Mouse (Mus musculus): ENCODE measurements at regions not wholly inside any gene's neighbourhood (a gene's known extent, or its start where the extent isn't known, plus 50 kb on each side); places are given as distances from the start of the nearest gene placed in this dataset.

DNA sequence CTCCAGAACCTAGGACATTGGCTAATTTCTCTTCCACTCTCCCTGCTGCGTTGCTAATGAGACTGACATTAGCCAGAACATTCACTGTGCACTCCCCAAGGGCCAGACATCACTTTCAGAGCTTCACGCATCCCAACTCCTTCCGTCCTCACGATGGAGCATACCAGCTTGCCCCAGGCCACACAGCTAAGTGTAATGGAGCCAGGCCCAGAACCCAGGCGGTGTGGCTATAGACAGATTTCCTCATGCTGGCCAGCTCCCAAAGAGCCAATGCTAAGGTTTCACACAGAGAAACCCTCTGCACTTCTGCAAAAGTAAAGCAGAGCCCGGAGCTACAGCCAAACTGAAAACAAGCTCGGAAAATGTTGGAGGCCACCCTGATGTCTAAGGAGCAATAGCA is 139.1 kb downstream of the Vegfa start:
- no peak for DNase-seq (ENCODE audit: low spot score in 2 of 2)

DNA sequence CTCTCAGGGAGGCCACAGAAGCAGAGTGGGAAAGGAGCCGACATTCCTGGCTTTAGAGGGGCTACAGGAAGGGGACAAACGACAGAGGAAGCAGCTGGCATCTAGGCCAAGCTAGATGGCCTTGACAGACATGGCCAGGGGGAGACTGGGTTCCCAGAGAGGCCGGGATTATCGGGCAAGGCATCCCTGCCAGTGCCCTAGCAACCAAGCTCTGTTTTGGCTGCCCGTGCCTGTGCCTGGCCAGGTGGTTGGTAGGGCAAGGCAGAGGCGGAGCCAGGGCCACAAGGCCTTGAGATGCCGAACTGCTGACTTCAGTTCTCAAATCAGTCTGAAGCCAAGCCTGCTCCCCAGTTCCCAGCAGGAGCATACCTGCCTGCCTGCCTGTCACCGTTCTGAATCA is 142.7 kb downstream of the Vegfa start:
- DNase-seq (ENCODE audit: low spot score in 2 of 2), result no peak

DNA sequence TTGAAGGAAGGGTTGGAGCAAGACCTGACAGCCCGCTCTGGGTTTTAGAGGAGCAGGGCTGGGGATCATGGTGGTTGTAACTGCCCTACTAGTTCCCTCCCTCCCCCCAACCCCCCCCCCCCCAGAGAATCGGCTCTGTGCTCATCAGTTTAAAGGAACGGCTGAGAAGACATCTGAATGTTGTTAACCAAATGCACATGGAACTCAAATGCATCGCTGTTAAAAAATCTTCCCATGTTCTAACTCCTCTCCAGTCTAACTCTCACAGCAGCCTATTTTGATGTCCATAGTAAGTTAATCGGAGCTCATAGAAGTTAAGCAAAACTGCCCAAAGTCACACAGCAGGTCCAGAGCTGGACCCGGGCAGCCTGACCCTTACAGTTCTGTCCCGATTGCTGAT is 143.1 kb downstream of the Vegfa start:
- no peak for DNase-seq (ENCODE audit: low spot score in 2 of 2)

DNA sequence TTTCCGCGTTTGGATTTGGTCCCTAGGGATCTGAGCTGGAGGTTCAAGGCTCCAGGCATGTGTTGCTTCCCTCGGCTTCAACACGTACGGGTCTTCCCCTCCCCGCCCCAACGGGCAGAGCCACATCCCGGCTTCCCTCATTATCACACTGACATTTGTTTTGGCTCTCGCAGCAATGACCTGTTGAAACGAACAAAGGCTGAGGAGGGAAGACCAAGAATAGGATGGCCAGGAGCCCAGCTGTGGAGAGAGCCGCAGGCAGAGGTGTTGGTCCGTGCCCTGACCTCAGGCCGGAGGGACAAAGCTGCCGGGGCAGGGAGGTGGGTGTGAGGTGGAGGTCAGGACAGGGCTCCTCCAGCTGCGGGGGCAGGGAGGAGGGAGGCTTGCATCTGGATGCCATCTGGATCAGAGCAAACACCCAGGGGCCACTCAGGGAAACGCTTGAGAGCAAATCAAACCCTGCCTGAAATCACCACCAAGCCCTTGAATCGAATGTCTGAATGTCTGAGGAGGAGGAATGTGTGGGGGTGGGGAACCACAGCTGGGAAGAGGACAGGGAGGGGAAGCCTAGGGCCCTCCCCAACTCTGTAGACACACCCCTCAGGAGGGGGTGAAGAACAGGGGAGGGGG is 145.6 kb downstream of the Vegfa start:
- no peak for DNase-seq (ENCODE audit: low spot score in 2 of 2)

DNA sequence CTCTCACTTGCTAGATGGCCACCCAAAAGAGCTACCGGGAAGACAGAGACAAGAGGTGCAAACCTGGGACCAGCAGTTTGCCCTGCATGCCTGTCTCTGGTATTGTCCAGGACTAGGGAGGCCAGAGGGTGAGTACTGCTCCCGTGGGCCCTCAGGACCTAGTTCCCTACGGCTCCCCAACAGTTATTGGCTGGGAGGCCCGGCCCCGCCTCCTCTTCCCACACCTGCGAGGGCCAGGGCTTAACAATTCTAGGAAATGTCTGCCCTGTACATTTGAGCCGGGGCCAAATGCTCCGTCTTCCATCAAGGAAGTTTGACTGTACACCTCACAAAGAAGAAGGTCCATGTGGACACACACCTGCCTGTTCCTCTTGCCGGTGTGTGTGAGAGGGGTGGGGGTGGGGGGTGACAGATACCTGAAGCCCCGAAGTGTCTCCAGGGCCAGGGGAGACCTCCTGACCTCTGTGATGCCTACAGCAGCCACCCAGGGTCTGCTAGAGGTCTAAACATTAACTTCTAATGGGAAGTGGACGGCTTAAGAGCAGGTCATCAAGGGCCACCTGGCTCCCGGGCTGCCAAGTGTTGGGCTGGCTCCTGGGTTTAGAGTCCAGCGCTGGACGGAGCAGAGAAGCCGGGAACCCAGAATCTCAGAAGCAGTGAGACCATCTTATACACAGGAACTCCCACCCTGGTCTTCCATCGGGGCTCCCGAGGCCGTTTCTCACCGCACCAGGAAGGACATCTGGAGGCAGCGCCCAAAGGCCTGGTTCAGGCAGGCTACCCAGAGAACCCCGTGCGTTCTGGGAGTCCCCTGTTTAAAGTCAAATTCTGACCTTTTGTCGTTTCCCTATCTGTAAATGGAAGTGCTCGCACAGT is 146.5 kb downstream of the Vegfa start:
- DNase-seq (ENCODE audit: low spot score in 2 of 2), result no peak

DNA sequence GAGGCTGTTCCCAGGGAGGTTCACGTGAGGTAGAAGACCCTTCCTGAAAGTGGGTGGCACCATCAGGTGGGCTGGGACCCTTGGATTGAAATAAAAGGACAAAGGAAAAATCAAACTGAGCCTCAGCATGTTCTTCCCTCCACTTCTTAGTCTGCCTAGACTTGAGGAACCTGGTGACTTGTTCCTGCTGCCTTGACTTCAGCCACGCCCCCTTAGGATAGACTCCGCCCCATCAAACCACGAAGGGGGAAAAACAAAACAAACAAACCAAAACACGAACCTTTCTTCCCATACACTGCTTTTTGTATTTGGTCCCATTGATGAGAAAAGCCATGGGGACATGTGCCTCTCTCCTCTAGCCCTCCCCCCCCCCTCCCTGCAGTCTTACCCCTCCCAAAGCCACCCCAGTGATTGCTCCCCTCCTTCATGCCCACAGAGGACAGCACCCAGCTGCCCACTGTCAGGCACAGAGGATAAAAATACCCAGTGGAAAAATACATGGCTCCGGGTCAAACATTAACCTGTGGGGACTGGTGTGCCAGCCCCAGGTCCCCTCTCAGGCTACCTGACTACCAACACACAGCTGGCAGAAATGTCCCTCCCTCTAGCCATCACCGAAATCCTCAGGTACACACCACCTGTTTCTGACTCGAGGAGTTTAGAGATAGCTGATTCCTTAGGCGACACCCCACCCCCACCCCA is 148.0 kb downstream of the Vegfa start:
- DNase-seq (ENCODE audit: low spot score in 2 of 2), result no peak

DNA sequence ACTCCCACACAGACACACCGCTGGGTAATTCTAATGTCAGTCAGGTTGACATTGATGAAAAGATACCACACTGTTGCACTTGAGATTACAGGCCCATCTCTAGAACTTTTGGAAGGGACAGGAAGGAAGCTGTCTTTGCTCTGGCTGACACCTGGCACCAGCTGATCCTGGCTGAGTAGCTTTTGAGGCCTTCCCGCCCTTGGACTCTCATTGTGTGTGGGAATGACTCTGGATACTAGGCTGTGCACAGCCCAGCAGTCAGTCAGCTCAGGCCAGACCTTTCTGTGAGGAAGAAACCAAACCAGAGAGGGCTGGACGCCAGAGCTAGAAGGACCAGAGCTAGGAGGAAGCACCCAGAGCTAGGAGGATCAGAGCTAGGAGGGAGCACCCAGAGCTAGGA is 149.0 kb upstream of the 1600014C23Rik start:
- no peak for DNase-seq (ENCODE audit: low spot score in 2 of 2)

DNA sequence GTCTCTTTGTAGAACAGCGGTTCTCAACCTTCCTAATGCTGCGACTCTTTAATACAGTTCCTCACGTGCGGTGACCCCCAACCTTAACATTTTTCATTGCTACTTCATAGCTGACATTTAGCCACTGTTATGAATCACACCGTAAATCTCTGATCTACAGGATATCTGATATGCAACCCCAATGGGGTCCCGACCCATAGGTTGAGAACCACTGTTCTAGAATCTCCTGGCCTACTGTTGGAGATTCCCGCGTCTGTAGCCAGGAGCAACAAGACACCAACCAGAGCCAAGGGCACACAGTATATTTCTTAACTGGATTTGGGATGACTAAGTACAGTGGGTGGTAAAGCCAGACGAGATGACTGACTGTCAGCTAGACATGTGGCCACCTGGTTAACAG is 147.6 kb upstream of the 1600014C23Rik start:
- DNase-seq (ENCODE audit: low spot score in 2 of 2), result no peak

DNA sequence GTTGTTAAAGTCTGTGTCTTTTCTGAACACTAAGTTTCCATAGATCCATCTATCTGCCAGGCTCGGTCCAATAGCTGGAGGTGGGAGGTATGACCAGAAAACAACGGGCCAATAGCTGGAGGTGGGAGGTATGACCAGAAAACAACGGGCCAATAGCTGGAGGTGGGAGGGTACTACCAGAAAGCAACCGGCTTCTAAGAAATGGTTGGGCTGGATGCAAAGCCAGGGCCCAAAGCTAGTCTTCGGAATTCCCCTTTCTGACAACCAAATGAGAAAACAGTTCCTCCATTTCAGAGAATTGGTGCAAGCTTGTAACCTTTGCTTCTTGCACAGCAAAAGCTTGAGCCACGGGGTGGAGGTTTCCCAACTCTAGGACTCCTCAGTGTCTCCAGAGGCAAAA is 147.1 kb upstream of the 1600014C23Rik start:
- DNase-seq (ENCODE audit: low spot score in 2 of 2), result no peak

DNA sequence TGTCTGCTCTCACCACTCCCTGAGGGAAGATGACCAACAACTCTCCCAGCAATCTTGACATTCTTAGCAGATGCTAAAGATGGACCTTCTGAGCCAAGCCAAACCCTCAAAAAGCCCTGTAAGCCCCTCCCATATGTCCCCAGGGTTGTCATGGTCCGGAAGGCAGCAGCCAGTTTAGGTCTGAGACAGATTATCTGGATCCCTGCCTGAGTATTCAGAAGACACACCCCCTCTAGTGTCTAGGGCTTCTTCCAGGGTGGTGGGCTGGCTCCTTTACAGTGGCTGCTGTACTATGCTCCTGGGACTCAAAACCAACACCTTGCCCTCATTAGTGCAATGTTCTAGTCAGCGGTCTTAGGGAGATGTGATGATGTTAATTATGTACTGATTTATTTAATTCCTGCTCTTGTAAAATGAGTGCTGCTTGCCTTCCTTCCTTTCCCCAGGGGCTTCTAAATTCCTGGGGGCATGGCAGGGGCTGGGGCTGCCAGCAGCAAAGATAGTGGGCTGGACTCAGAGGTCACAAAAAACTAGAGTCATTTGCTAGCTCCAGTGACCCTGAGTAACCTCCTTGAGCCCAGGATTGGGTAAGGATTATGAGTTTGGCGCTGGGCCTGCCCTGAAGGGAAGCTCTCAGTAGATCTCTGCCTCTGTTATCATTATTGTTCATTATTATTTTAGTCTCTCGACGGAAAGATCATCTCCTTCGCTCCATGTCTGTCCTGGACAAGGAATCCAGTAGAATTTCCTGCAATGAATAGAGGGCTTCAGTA is 146.0 kb upstream of the 1600014C23Rik start:
- DNase-seq (ENCODE audit: low spot score in 2 of 2), result no peak

DNA sequence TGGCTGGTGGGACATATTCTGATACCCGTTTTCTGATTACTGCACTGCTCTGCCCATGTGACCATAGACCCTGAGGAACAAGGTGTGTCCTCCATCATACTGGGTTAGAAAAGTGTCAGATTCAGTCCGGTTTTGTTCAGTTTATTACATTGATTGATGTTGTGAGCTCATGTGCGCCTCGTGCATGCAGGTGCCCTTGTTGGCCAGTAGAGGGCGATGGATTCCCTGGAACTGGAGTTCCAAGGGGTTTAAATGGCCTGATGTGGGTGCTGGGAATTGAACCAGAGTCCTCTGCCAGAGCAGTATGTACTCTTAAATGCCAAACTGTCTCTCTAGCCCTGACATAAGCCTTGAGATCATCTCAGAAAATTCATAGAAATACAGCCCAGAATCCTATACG is 144.8 kb upstream of the 1600014C23Rik start:
- DNase-seq (ENCODE audit: low spot score in 2 of 2), result no peak

DNA sequence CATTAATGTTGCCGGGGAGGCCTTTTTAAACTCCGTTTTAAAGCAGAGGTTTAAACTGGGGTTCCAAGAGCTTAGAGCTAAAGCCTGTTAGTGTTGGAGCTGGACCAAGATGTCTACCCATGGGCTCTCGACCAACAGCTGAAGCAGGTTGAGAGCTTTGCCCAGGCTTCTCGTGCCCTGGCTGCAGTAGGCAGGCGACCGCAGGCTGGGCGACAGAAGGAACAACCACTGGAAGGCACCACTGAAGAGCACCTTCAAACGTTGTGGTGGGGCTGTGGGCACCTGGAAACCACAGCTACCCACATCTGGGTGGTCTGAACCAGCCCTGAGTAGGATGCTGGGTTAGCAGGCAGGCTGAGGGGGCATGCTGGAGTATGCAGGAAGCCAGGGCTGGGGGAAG is 141.7 kb upstream of the 1600014C23Rik start:
- DNase-seq (ENCODE audit: low spot score in 2 of 2), result no peak

DNA sequence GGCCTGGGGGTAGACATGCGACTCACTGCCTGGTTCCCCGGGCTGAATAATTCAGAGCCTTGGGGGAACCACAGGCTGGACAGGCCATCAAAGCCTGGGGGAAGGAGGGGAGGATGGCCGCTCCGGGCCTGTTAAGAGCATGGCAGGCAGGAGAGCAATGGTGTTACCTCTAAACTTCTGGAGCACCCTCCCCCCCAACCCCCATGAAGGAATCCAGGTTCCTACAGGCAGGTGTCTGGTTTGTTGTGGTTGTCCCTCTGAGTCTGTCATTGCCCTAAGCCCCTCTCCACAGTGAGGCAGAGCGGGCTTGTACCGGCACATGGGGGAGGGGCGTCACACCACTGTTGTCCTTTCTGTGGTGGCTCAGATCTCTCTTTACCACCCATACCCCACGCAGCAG is 140.4 kb upstream of the 1600014C23Rik start:
- no peak for DNase-seq (ENCODE audit: low spot score in 2 of 2)

DNA sequence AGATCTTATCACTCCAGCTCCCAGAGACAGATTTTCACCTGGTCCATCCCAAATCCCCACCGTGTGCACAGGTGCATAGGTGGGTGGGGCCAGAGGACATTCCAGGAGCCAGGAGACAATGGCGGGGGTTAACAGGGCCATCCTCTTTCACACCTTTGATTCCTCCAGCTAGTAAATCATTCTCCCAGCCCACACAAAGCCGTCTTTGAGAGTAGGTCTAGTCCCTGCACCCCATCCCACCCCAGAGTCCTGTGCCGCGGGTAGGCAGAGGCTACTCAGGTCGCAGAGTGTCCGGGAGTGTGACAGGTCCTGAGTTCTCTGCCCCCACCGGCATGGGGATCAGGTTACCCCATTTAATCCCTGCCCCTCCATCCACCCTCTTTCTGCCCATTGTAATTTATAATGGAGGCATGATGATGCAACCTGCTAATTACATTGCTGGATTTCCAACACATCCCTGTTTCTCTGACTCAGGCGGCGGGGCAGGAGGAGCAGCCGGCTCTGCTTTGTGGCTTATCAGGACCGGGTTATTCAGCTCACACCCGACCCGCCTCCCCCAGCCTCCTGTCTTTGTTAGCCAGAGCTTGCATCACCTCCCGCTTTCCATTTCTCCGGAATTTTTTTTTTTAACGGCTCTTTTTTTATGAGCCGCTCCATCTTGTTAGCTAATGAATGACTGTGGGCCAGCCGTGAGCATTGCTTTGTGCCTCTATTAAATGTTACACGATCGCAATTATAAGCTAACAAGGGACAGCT is 139.7 kb upstream of the 1600014C23Rik start:
- DNase-seq (ENCODE audit: low spot score in 2 of 2), result no peak

DNA sequence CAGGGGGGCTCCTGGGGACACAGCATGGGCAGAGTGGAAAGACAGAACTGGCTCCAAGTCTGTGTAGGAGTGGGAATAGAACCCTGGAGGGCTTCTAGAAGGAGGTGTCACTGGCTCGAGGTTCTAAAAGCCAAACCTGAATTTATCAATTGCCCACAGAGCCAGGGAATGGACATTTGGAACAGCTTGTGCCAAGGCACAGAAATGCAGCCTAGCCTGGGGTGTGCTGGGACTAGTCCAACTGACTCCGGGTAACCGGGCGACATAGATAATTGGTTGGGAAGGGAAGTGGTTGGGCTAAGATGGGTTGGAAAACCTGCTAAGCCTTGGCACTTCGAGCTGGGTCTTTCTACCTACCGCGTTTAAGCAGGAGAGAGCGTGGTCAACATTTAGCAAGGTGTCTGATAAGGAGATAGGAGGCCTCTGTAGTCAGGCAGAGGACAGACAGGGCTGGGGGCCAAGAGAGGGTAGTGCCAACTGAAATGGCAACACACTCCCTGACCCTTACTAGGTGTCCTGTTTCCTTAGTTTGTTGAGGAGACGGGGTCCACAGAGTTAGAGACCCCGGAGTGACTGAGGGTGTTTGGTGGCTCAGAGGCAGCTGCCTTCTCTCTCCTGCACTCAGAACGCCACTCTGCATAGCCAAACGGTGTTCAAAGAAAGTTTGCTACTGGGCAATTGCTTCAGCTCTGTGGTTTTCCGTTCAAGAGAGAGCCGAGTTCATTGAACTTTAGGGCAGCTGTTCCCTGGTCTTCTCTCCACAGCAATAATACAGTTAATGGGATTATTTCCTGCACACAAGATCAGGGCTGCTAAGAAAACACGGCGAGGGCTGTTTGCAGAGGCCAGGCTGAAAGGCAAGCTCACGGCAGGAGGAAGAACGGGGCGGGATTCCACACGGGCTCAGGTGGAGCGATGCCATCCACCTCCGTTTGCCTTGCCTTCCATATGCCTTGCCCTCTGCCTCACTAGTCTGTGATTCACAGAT is 138.3 kb upstream of the 1600014C23Rik start:
- DNase-seq (ENCODE audit: low spot score in 2 of 2), result no peak

DNA sequence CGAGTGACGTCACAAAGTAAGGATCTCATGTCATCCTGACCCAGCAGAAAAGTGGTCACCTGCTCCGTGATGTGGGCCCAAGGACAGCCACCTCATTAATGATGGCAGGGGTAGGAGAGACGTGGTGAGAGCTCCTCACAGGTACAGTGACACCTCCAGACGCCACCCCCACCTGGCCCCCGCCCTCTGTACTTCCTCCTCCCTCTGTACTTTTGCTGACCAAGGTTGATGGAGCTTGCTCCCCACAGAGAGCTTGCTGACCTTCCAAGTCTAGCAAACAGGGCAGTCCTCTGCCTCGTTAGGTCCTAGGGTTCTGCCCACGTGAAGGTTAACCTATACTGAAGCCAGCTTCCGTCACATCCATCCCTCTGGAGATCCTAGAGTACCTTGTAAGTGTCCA is 137.4 kb upstream of the 1600014C23Rik start:
- DNase-seq (ENCODE audit: low spot score in 2 of 2), result no peak

DNA sequence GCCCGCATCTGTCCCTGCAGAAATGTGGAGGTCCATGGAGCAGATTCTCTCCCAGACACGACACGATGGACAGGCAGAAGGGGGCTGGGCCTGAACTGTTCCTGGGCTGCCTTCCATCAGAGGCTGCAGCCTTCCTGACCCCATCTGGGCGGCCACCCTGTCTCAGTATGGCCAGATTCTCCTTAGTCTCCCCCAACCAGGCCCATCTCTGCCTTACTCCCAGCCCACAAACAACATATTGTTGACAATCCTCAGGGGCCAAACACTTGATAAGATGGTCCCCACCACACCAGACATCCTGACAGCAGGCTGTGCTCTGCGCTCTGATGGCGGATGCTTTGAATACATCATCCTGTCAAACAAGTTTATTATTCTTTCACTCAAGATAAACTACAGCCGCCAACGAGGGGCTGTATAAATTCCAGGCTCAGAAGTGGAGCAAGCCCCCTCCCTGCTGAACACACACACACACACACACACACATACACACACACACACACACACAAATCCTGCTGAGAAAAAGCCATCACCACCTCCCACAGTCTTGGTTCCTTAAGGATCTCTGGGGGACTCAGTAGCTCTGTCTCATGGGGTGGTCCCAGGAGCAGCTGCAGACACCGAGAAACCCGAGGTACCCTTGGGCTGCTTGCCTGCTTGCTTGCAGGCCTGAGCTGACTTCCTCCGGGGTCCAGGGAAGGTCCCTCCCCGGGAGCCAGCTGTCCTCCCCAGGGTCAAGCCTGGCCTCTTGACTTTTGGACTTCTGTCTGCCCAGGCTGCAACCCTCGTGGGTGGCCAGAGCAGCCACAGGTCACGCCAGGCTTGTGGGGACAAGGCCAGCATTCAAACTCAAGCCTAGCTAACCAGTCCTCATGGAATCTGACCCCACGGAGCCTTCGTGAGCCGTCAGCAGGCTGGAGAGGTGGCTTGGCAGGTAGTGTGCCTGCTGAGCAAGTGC is 135.6 kb upstream of the 1600014C23Rik start:
- no peak for DNase-seq (ENCODE audit: low spot score in 2 of 2)

DNA sequence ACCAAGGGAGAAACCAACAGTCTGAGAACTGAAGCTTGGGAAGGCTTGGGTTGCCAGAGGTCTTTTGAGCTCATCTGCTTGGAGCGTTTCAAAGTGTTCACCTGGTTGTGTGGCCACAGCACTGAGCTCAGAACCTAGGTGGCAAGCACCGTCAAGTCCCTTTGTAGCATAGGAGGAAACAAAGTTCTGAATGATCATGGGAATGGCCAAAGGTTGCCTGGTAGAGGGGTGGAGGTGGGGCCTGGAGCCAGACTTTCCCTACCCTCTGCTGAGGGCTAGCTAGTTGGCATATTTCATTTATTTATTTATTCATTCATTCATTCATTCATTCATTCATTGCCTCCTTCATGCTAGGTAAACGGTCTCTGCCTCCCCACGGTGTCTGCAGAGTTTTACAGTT is 134.9 kb upstream of the 1600014C23Rik start:
- no peak for DNase-seq (ENCODE audit: low spot score in 2 of 2)

DNA sequence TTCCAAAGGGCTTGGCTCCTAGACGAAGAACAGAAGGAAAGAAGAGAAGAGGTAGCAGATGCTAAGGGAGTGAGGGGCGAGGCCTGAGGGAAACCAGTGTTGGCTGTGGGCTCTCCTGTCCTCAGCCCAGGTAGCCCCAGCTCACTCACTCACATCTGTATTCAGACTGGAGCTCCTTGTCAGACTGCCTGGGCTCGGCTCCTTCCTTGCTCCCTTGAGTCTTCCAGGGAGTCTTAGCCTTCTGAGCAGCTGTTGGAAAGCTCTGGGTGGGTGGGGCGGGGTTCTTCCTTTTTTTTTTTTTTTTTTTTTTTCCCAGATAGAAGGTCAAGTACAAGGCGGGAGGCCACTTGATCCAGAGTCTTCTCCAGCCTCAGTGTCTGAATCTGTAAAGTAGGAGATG is 134.1 kb upstream of the 1600014C23Rik start:
- DNase-seq (ENCODE audit: low spot score in 2 of 2), result no peak

Data from natural killer cell, adult 2 months (primary cell).